Mouse (Mus musculus): ENCODE results near the gene Ngb. TPM values are rescaled to one million over a fixed set of nuclear protein-coding genes. Genes with fewer than 3 reads are reported as not detected.

The Ngb gene
- polyA plus RNA-seq, 1 experiment: 0.06 TPM

GRCm38 (mm10) chr12:87089701-87090100 lies 12.6 kb downstream of the Ngb start:
- H3ac ChIP-seq (ENCODE audit: control insufficient read depth, insufficient read length, low read depth): no peak overlapping the region
- H3K79me3 ChIP-seq (ENCODE audit: low read depth): no peaks in the 10 kb centered on the region
- no peak overlapping the region for H3K4me3 ChIP-seq (ENCODE audit: insufficient read depth, poor library complexity, severe bottlenecking)
- no peaks in the 10 kb centered on the region for H3K36me3 ChIP-seq (ENCODE audit: control insufficient read depth, insufficient read depth)
- H3K27me3 ChIP-seq (ENCODE audit: control insufficient read depth, insufficient read depth, insufficient read length): peaks cover 34% of the 10 kb centered on the region
- TF ChIP-seq MYOD1 (IDR thresholded peaks at IDR 0.05; ENCODE audit: control insufficient read depth, insufficient read length, low read depth) (no peak), CTCF (IDR thresholded peaks at IDR 0.05; ENCODE audit: control insufficient read depth, insufficient read depth, insufficient read length) (no peak), FOSL1 (IDR thresholded peaks at IDR 0.05; ENCODE audit: insufficient read depth, low read length, poor library complexity, severe bottlenecking) (no peak), MAX (IDR thresholded peaks at IDR 0.05) (no peak), CEBPB (IDR thresholded peaks at IDR 0.05; ENCODE audit: low read depth) (no peak), MYOG (IDR thresholded peaks at IDR 0.05; ENCODE audit: control insufficient read depth, extremely low read depth, insufficient read length) (no peak), USF1 (IDR thresholded peaks at IDR 0.05; ENCODE audit: low read depth) (no peak)
- no peaks in the 10 kb centered on the region for H3K79me2 ChIP-seq (ENCODE audit: control insufficient read depth, insufficient read depth)

DNA sequence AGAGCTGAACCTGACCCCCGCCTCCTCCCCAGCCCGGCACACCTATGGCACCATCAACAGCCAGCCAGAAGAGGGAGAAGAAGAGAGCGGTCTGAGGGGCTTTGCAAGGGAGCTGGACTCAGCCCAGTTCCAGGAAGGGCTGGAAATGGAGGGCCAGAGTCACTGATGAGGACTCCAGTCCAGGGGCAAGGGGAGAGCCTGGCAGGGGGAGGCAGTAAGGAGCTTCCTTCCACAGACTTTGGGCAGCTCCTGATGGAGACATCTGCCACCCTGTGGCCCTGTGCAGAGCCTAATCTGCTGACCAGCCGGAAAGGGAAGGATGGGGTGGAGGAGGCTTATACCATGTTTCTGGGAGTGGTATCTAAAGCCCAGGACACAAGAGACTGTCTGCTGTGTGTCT lies 13.1 kb downstream of the Ngb start:
- Histone ChIP-seq H3K79me3 (ENCODE audit: low read depth) (no peaks in the 10 kb centered on the region), H3K36me3 (ENCODE audit: control insufficient read depth, insufficient read depth) (no peaks in the 10 kb centered on the region), H3K79me2 (ENCODE audit: control insufficient read depth, insufficient read depth) (no peaks in the 10 kb centered on the region), H3ac (ENCODE audit: control insufficient read depth, insufficient read length, low read depth) (no peak overlapping the region), H3K4me3 (ENCODE audit: insufficient read depth, poor library complexity, severe bottlenecking) (no peak overlapping the region), H3K27me3 (ENCODE audit: control insufficient read depth, insufficient read depth, insufficient read length) (peaks cover 34% of the 10 kb centered on the region)
- TF ChIP-seq USF1 (IDR thresholded peaks at IDR 0.05; ENCODE audit: low read depth) (no peak), MYOG (IDR thresholded peaks at IDR 0.05; ENCODE audit: control insufficient read depth, extremely low read depth, insufficient read length) (no peak), CTCF (IDR thresholded peaks at IDR 0.05; ENCODE audit: control insufficient read depth, insufficient read depth, insufficient read length) (no peak), MYOD1 (IDR thresholded peaks at IDR 0.05; ENCODE audit: control insufficient read depth, insufficient read length, low read depth) (no peak), FOSL1 (IDR thresholded peaks at IDR 0.05; ENCODE audit: insufficient read depth, low read length, poor library complexity, severe bottlenecking) (no peak), MAX (IDR thresholded peaks at IDR 0.05) (no peak), CEBPB (IDR thresholded peaks at IDR 0.05; ENCODE audit: low read depth) (no peak)

DNA sequence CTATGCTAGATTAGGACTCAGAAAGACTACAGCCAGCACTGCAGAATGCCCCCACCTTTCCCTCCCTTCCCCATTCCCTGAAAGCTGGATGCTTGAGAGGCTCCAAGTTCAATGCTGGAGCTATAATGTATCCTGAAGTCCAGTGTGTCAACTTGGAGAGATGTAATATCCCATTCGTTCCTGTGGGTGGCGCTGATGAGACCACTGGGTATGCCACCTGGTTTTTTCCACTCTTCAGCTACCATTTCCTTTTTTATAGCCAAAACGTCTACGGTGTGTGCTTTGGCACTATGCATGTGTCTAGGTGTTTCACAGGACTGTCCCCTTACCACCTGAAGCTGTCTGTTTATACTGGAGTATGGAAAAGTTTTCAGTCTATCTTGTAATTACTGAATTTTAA lies 14.0 kb downstream of the Ngb start:
- H3K79me2 ChIP-seq (ENCODE audit: control insufficient read depth, insufficient read depth): no peaks in the 10 kb centered on the region
- no peak for TF ChIP-seq CEBPB (IDR thresholded peaks at IDR 0.05; ENCODE audit: low read depth)
- no peak for TF ChIP-seq MAX (IDR thresholded peaks at IDR 0.05)
- no peak for TF ChIP-seq USF1 (IDR thresholded peaks at IDR 0.05; ENCODE audit: low read depth)
- TF ChIP-seq MYOD1 (IDR thresholded peaks at IDR 0.05; ENCODE audit: control insufficient read depth, insufficient read length, low read depth): no peak
- no peak for TF ChIP-seq MYOG (IDR thresholded peaks at IDR 0.05; ENCODE audit: control insufficient read depth, extremely low read depth, insufficient read length)
- TF ChIP-seq FOSL1 (IDR thresholded peaks at IDR 0.05; ENCODE audit: insufficient read depth, low read length, poor library complexity, severe bottlenecking): no peak
- TF ChIP-seq CTCF (IDR thresholded peaks at IDR 0.05; ENCODE audit: control insufficient read depth, insufficient read depth, insufficient read length): no peak
- H3K27me3 ChIP-seq (ENCODE audit: control insufficient read depth, insufficient read depth, insufficient read length): peaks cover 33% of the 10 kb centered on the region
- no peak overlapping the region for H3ac ChIP-seq (ENCODE audit: control insufficient read depth, insufficient read length, low read depth)
- no peaks in the 10 kb centered on the region for H3K79me3 ChIP-seq (ENCODE audit: low read depth)
- H3K36me3 ChIP-seq (ENCODE audit: control insufficient read depth, insufficient read depth): no peaks in the 10 kb centered on the region
- no peak overlapping the region for H3K4me3 ChIP-seq (ENCODE audit: insufficient read depth, poor library complexity, severe bottlenecking)

DNA sequence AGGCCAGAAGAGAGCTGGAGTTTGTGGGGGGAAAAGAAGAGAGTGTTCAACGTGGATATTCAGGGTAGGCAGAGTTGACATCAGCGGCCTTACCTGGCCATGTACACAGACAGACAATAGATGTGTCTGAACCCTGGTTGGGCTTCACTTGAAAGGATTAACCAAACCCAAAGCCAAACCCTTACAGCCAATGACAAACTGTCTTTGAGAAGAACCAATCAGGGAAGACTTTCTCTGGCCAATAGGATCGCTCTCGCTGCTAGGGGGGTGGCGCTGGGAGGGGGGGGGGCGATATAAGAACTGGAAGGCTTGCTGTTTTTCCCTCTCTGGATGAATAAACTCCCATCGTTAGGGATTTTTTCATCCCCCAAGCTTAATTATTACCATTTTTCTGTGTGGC lies 15.1 kb downstream of the Ngb start:
- TF ChIP-seq MYOG (IDR thresholded peaks at IDR 0.05; ENCODE audit: control insufficient read depth, extremely low read depth, insufficient read length) (no peak), MAX (IDR thresholded peaks at IDR 0.05) (no peak), USF1 (IDR thresholded peaks at IDR 0.05; ENCODE audit: low read depth) (no peak), FOSL1 (IDR thresholded peaks at IDR 0.05; ENCODE audit: insufficient read depth, low read length, poor library complexity, severe bottlenecking) (no peak), CEBPB (IDR thresholded peaks at IDR 0.05; ENCODE audit: low read depth) (no peak), CTCF (IDR thresholded peaks at IDR 0.05; ENCODE audit: control insufficient read depth, insufficient read depth, insufficient read length) (no peak), MYOD1 (IDR thresholded peaks at IDR 0.05; ENCODE audit: control insufficient read depth, insufficient read length, low read depth) (no peak)
- Histone ChIP-seq H3K36me3 (ENCODE audit: control insufficient read depth, insufficient read depth) (no peaks in the 10 kb centered on the region), H3K79me2 (ENCODE audit: control insufficient read depth, insufficient read depth) (no peaks in the 10 kb centered on the region), H3K79me3 (ENCODE audit: low read depth) (no peaks in the 10 kb centered on the region), H3K4me3 (ENCODE audit: insufficient read depth, poor library complexity, severe bottlenecking) (no peak overlapping the region), H3ac (ENCODE audit: control insufficient read depth, insufficient read length, low read depth) (no peak overlapping the region), H3K27me3 (ENCODE audit: control insufficient read depth, insufficient read depth, insufficient read length) (peaks cover 38% of the 10 kb centered on the region)

- H3ac ChIP-seq (ENCODE audit: control insufficient read depth, insufficient read length, low read depth): no peak overlapping the region
- no peaks in the 10 kb centered on the region for H3K79me3 ChIP-seq (ENCODE audit: low read depth)
- H3K27me3 ChIP-seq (ENCODE audit: control insufficient read depth, insufficient read depth, insufficient read length): peaks cover 40% of the 10 kb centered on the region
- no peaks in the 10 kb centered on the region for H3K79me2 ChIP-seq (ENCODE audit: control insufficient read depth, insufficient read depth)
- no peak for TF ChIP-seq CTCF (IDR thresholded peaks at IDR 0.05; ENCODE audit: control insufficient read depth, insufficient read depth, insufficient read length)
- no peak for TF ChIP-seq CEBPB (IDR thresholded peaks at IDR 0.05; ENCODE audit: low read depth)
- no peak for TF ChIP-seq USF1 (IDR thresholded peaks at IDR 0.05; ENCODE audit: low read depth)
- no peak for TF ChIP-seq MYOD1 (IDR thresholded peaks at IDR 0.05; ENCODE audit: control insufficient read depth, insufficient read length, low read depth)
- no peak for TF ChIP-seq MAX (IDR thresholded peaks at IDR 0.05)
- TF ChIP-seq FOSL1 (IDR thresholded peaks at IDR 0.05; ENCODE audit: insufficient read depth, low read length, poor library complexity, severe bottlenecking): no peak
- TF ChIP-seq MYOG (IDR thresholded peaks at IDR 0.05; ENCODE audit: control insufficient read depth, extremely low read depth, insufficient read length): no peak
- H3K4me3 ChIP-seq (ENCODE audit: insufficient read depth, poor library complexity, severe bottlenecking): no peak overlapping the region
- H3K36me3 ChIP-seq (ENCODE audit: control insufficient read depth, insufficient read depth): no peaks in the 10 kb centered on the region
These were observed 19.5 kb downstream of the Ngb start for GRCm38 (mm10) chr12:87082797-87083196.

DNA sequence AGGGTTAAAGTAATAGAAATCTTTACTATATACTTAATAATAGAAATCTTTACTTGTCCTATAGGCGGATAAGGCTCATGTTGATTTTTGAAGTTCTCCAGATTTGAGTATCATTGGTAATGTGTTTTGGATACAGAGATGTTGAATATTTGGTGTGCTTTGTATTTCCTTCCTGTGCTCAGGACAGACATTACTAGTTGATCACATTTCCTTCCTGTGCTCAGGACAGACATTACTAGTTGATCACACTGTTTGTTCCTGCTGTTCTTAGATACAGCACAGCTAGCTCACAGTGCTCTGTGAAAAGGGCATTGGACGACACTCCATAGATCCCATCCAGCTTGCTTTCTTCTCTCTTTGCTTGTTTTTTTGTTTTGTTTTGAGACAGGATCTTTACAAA lies 25.7 kb downstream of the Ngb start:
- no peak overlapping the region for H3ac ChIP-seq (ENCODE audit: control insufficient read depth, insufficient read length, low read depth)
- TF ChIP-seq CTCF (IDR thresholded peaks at IDR 0.05; ENCODE audit: control insufficient read depth, insufficient read depth, insufficient read length) (no peak), FOSL1 (IDR thresholded peaks at IDR 0.05; ENCODE audit: insufficient read depth, low read length, poor library complexity, severe bottlenecking) (no peak), MYOG (IDR thresholded peaks at IDR 0.05; ENCODE audit: control insufficient read depth, extremely low read depth, insufficient read length) (no peak), CEBPB (IDR thresholded peaks at IDR 0.05; ENCODE audit: low read depth) (no peak), MYOD1 (IDR thresholded peaks at IDR 0.05; ENCODE audit: control insufficient read depth, insufficient read length, low read depth) (no peak), MAX (IDR thresholded peaks at IDR 0.05) (no peak), USF1 (IDR thresholded peaks at IDR 0.05; ENCODE audit: low read depth) (no peak)
- no peaks in the 10 kb centered on the region for H3K79me2 ChIP-seq (ENCODE audit: control insufficient read depth, insufficient read depth)
- H3K36me3 ChIP-seq (ENCODE audit: control insufficient read depth, insufficient read depth): no peaks in the 10 kb centered on the region
- H3K27me3 ChIP-seq (ENCODE audit: control insufficient read depth, insufficient read depth, insufficient read length): peaks cover 14% of the 10 kb centered on the region
- no peaks in the 10 kb centered on the region for H3K79me3 ChIP-seq (ENCODE audit: low read depth)
- no peak overlapping the region for H3K4me3 ChIP-seq (ENCODE audit: insufficient read depth, poor library complexity, severe bottlenecking)

Measured in C2C12 (cell line).